Mouse (Mus musculus): Measurements from ENCODE around the gene Cldn15. TPM values are rescaled to one million over a fixed set of nuclear protein-coding genes. Genes with fewer than 3 reads are reported as not detected.
A peak's percentile ranks its signal among the peaks of the same experiment; 100 is the strongest.
"Not testable (repeated sequence)": the region's sequence is repeated elsewhere in the genome, so short reads cannot be mapped to it uniquely, and the experiment has no call there.

Gene Cldn15
- total RNA-seq (2017): 1.7 to 5.1 TPM (median 1.8 TPM) in 3 replicates

DNA sequence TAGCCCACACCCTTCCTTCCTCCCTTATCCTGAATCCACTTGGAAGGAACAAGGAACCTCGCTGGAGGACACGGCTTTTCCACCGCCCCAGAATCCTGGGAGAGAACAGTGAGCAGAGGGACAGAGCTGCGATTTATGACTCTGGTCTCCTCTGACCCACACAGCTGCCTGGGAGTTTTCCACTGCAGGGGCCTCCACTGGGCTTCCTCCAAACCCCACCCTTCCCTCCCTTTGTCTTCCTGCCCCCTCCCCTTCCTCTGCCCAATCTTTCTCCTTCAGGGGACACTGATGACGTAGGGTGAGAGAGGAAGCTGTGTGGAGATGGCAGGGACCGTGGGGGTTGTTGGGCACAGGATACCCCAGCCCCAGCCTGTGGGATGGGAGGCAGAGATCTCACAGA, at the start of gene Cldn15:
Gene Cldn15 (plus strand): TSS at position 286 of the 400 bp plus-strand sequence.
- ATAC-seq (replicated peaks; ENCODE audit: insufficient number of reproducible peaks, low FRiP score, low TSS enrichment, poor library complexity, severe bottlenecking): no peak

DNA sequence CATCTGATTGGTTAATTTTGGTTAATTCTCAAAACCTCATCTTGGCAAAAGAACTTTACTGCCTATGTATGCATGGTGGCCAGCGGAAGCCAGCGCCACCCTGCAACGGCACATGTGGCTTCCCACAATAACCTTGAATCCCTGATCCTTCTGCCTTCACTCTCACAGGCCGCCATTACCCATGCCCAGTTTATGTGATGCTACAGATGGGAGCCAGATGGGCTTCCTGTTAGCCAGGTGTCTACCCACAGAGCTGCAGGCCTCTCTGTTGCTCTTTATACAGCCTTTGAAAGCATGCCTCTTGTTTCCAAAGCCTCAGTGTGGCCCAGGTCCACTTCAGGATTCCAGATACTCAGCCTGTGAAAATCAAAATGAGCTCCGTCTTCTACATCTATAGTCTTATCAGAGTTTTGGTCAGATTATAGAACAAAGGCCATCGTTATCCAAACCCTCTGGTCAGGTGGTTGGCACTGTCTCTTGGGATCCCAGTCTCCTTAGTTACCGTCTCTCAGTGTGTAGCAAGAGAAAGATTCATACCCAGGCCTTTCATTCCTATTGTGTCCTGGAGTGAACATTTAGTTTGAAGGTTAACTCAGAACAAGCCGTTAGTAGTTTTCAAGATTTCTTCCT, 48.7 kb upstream of the Cldn15 start:
- no peak for ATAC-seq (replicated peaks; ENCODE audit: insufficient number of reproducible peaks, low FRiP score, low TSS enrichment, poor library complexity, severe bottlenecking)

DNA sequence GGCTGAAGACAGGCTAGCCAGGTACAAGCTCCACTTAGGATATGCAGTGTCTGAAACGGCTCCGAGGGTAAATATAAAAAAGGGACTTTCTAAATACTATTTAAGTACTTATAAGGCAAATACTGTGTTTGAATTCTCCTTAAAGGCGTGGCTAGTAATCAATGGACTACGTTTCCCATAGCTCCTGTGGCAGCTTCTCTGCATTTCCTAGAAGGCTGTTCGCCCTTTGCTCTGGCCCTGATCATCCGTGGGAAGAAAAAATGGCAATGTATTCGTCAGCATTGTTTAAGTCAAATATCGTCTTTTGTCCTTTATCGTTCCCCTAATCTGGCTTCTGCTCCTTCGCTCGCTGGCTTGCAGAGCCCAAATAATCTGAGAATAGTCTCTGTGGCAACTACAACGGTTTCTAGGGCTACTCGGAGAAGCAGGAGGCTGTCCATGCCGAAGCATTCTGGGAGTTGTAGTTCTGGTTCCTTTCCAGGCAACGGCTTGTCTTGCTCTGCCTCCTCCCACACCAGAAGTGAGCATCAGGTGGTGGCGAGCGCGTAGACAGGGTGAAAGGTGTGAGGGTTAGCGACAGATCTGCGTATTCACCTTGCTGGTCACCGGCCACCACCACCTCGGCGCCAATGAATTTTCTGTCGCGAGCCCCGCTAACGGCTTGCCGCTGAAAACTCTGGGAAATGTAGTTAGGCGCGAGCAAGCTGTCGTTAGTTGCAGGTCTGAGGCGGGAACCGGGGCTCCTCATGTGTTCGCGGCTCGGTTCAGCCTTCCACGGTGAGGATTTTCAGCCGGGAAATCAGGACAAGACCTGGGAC, 47.6 kb upstream of the Cldn15 start:
- ATAC-seq (replicated peaks; ENCODE audit: insufficient number of reproducible peaks, low FRiP score, low TSS enrichment, poor library complexity, severe bottlenecking): peak; percentile 89

DNA sequence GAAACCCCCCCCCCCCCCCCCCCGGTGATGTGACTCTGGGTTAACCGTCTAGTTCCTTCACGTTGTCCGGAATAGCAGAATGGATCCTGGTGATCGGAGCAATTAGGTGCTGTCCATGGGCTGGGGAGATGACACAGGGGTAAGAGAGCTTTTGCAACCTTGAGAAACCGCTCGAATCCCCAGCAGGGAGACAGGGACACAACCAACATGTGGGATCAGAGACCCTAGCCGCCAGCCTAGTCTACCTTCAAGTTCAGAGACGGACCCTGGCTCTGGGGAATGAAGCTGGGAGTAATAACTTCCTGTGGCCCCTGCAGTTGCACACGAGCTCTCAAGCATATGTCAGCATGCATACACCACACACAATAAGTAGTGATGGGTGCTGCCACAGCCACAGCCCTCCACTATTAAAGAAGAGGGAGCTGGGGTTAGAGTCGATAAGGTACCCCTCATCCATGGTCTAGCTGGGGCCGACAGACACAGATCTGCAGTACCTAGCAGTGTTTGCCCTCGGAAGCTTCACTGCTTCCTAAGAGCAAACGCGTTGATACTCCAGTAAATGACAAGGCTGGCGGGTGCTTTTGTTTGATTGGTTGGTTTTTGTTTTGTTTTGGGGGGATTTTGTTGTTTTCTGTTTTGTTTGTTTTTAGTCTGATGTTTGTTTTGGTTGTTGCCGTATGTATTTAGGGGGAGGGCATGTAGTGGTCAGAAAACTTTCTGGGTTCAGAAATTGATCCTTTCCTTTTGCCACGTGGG, 46.7 kb upstream of the Cldn15 start:
- no peak for ATAC-seq (replicated peaks; ENCODE audit: insufficient number of reproducible peaks, low FRiP score, low TSS enrichment, poor library complexity, severe bottlenecking)

DNA sequence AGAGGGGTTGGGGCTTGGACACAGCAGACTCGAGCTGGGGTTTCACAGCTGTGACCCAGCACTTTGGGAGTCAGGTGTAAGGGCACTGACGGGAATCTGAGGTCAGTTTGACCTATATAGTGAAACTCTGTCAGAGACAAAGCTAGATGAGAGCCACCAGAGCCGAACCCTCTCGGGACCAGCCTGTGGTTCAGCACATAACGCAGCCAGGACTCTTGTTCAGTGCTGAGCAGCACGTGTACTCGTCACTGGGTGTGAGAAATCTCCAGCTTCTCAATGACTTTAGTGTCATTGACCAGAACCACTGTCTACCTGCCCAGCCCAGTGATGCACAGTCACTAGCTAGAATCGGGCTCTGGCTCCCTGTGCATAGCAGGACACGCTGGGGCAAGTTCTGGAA, 43.6 kb upstream of the Cldn15 start:
- ATAC-seq (replicated peaks; ENCODE audit: insufficient number of reproducible peaks, low FRiP score, low TSS enrichment, poor library complexity, severe bottlenecking): no peak

DNA sequence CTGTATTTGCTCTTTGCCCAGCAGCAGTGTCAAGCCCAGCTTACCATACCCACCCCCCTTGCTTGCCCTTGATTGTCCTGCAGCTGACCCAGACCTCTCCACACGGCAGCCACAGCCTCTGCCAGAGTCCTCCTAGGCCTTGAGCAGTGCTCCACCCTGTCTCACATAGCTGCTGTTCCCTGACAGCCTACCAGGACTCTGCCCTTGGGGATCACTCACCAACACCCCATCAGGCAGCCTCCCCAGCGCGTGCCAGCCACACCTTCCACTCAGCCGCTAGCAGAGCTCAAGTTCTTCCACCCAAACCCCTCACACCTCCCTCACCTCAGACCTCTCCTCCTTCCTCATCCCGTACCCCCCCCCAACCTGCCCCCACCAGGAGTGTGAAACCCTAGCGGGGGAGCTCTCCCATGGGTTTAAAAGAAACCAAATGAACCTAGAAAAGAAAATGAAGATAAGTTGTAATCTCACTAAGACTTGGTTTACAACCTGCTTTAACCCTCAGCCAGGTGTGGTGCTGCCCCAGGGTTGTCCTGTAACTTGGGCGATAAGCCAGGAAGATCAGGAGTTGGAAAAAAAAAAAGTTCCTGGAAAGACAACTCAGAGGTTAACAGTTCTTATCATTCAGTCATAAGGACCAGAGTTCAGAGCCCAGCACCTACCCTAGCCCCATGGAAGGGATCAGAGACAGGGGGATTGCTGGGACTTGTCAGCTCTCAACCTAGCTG, 42.5 kb upstream of the Cldn15 start:
- no peak for ATAC-seq (replicated peaks; ENCODE audit: insufficient number of reproducible peaks, low FRiP score, low TSS enrichment, poor library complexity, severe bottlenecking)

DNA sequence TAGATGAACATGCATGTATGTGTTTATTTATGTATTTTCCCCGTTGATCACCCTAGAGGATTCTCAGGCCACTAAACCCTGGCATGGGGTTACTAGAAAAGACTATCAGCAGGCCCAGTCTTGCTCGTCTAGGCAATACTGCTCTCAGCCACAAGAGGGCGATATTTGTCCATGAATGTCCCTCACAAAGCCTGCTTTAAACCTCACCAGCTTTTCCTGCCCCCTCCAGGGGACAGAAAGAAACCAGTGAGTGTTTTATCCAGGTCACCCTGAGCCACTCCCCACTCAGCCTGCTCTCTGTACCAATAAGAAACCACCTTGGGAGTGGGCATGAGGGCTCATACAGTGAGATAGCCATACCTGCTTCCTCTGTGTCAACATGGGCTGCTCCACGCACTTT, 37.3 kb upstream of the Cldn15 start:
- peak; percentile 84 for ATAC-seq (replicated peaks; ENCODE audit: insufficient number of reproducible peaks, low FRiP score, low TSS enrichment, poor library complexity, severe bottlenecking)

DNA sequence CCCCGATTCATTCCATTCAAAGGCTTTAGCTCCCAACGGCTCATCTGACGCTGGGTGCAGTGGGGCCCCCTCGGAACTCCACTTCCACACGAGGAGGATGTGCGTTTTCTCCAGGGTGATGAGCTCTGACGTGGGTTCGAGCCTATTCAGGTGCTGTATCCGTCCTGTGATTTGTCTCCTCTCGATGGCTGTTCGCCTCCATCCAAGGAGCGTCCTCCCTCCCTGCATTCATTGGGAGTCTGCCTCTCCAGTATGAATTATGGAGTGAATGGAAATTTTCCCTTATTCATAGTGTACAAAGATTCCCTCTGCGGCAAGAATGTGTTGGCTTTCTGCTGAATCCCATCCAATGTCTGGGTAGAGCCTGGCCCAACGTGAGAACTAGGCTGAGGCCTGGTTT, 34.5 kb upstream of the Cldn15 start:
- no peak for ATAC-seq (replicated peaks; ENCODE audit: insufficient number of reproducible peaks, low FRiP score, low TSS enrichment, poor library complexity, severe bottlenecking)

DNA sequence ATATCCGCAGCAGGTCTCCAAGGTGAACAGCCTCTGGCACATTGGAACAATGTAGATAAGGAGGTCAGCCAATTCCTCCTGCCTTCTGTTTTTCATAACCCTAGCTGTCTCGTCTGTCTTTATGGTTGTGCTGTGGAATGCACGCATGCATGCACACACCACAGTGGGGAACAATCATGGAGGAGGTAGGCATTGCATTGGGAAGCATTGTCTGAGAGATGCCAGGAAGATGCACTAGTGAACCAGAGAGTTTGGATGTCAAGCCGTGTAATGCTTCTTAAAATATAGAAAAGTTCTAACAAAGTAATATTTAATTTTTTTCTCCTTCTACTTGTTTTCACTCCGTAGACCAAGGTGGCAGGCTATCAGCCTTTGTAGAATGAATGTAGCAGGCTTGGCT, 33.5 kb upstream of the Cldn15 start:
- ATAC-seq (replicated peaks; ENCODE audit: insufficient number of reproducible peaks, low FRiP score, low TSS enrichment, poor library complexity, severe bottlenecking): no peak

DNA sequence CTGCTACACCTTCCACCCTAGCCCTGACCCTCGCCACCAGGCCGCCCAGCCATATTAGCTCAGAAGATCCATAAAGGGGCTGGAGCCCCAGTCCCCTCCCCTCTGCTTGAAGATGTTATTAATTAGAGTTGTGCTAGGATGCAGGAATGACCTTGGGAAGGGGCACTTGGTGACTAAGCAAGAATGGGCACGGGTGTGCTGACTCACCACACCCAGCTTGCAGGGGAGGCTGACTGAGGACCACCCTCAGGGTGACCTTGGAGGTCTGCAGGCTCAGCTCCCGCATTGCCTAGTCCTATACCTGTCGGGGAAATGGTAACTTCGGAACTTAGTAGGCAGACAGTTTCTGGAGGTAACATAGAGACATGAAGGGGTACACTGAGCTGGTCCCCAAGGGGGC, 32.5 kb upstream of the Cldn15 start:
- ATAC-seq (replicated peaks; ENCODE audit: insufficient number of reproducible peaks, low FRiP score, low TSS enrichment, poor library complexity, severe bottlenecking): no peak

DNA sequence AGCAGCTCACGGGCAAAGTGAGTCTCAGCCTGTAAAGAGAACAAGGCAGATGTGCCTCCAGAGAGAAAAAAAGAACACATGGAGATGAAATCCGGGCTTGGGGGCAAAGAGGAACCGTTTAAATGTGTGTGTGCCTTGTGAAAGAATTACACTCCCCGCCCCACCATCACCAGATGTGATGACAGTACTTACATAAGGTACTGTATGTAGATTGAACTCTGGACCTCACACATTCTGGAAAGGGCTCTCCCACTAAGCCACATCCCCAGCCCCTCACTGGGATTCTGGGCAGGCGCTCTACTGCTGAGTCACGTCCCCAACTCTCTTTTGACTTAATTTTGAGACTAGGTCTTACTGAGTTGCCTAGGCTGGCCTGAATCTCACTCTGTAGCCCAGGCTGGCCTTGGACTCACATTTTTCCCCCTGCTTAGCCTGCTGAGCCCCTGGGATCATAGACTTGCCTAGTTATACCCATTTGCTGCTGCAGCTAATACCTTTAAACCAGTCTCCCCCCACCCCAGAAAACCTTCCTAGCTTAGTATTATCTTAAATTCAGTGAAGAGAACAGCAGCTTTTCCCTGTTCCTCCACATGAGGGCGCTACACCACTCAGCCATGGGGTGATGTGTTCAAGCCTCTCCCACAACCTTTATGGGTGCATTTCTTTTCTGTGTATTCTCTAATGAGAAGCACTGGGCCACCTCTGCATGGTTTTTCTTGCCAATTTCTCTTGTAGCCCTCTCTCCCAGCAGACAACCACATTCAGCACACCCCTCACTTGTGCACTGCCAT, 30.3 kb upstream of the Cldn15 start:
- 0 out of 2 replicates have a peak, but pooled peaks have one; percentile 51 for ATAC-seq (replicated peaks; ENCODE audit: insufficient number of reproducible peaks, low FRiP score, low TSS enrichment, poor library complexity, severe bottlenecking)

DNA sequence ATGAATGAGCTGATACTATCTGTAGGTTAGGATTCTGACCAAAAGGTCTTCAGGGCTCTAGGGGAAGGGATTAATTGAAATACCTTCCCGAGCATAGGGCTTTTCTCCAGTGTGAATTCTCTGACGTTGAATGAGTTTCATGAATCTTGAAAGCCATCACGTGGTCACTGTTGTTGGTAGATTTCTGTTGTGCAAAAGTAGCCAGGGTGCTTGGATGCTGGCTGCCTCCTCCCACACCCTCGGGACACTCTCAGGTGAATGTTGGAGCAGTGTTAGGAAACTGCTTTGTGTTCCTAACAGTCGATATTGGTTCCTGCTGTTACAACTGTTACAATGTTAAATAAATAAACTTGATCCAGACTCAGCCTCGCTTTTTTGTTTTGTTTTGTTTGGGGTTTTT, 29.7 kb upstream of the Cldn15 start:
- ATAC-seq (replicated peaks; ENCODE audit: insufficient number of reproducible peaks, low FRiP score, low TSS enrichment, poor library complexity, severe bottlenecking): no peak

DNA sequence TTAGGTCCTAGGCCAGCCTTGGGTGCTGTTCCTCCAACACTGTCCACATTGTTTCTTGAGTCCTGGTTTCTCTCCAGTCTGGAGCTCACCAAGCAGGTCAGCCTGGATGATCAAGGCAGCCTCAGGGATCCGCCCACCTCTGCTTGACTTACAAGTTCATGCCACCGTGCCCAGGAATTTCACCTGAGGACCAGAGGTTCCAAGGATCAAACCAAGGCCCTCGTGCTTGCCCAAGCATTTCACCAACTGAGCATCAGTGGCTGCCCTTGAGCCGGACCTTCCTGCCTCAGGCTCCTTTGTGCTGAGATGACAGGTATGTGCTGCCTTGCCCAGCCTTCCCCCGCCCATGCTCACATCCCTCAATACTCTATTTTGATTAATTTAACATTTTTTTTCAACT, 28.8 kb upstream of the Cldn15 start:
- no peak for ATAC-seq (replicated peaks; ENCODE audit: insufficient number of reproducible peaks, low FRiP score, low TSS enrichment, poor library complexity, severe bottlenecking)

DNA sequence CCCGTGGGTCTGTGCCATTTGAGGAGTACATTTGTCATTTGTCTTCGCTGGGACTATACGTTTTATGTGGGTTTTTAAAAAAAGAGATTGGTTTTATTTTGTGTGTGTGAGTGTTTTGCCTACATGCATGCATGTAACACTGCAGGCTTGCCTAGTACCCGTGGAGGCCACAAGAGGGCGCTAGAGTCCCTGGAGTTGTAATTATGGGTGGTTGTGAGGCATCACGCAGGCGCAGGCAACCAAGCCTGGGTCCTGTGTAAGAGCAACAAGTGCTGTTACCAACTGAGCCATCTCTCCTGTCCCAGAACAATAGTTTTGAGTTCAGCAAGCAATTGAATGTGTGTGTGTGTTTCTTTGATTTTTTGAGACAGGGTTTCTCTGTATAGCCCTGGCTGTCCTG, 27.1 kb upstream of the Cldn15 start:
- ATAC-seq (replicated peaks; ENCODE audit: insufficient number of reproducible peaks, low FRiP score, low TSS enrichment, poor library complexity, severe bottlenecking): no peak

DNA sequence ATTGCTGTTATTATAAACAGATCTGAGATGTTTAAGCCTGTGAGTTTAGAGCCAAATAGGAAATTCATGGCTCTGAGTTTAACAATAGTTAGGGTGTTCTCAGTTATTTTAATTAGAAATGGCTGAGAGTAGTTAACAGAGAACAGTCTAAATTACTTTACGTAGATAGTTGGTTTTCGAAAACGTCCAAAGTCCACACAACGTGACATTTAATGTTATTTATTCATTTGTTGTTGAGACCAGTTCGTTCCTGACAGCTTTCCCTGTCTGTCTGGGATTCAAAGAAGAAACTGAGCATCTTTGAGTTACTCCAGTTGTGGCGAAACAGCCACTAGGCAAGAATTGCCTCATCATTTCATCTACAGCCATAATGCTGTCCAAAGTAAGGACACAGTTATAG, 26.4 kb upstream of the Cldn15 start:
- ATAC-seq (replicated peaks; ENCODE audit: insufficient number of reproducible peaks, low FRiP score, low TSS enrichment, poor library complexity, severe bottlenecking): not testable (repeated sequence)

DNA sequence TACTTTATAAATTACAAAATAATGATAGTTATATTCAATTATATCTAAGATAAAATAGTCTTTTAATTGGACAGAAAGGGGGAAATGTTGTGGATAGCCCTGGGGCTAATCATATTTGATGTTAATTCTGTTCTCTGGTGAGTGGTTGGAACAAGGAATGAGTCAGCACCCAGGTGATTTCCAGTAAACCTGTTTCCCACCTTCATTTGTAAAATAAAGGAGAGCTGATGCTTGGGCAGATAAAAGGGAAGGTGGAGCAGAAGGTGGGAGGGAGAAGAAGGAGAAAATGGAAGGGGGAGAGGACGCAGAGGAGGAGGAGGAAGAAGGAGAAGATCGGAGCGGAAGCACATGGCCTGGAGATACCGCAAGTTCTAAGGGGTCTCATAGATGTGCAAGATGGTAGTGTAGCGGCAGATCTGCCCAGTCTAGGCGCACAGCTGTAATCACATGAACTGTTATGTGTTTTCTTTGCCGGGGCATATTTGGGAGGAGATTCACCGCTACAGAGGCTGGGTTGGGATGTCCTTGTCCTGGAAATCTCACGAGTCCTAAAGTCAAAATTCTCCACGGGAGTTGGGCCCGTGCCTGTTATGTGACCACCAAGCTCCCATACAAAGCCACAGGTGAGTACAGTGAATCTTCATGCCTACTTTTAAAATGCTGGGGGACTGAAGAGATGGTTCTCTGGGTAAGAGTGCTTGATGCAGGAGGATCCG, 25.4 kb upstream of the Cldn15 start:
- ATAC-seq (replicated peaks; ENCODE audit: insufficient number of reproducible peaks, low FRiP score, low TSS enrichment, poor library complexity, severe bottlenecking): no peak

DNA sequence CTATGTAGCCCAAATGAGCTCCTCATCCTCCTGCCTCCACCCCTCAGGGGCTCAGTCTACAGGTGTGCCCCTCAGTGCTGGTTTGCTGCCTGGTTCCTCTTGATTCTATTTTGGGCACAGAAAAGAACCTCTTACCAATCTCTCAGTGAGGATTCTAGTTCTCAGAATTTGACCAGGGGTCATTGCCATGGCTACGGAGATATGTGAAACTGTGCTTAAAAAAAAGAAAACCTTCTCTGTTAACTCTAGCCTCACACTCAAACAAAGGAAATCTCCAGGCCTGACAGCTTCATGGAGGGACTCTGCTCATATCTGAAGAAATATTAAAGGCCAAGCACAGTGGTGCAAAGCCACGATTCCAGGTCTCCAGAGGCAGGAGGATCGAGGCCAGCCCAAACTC, 23.6 kb upstream of the Cldn15 start:
- ATAC-seq (replicated peaks; ENCODE audit: insufficient number of reproducible peaks, low FRiP score, low TSS enrichment, poor library complexity, severe bottlenecking): no peak

DNA sequence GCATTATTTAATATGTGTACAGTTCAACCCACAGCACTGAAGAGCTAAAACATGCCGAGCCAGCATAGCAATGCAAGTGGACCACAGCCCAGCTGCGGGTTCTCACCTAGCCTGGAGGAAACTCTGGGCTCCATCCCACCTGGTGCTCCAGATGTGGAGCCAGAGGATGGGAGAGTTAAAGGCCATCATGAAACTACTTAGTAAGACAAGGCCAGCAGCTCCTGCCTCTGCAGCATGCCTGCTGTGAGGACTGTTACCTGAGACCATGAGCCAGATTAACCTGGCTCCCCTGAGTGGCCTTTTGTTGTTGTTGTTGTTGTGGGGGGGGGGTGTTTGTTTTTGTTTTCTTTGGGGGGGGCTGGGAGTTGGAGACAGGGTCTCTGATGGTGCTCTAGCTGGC, 23.0 kb upstream of the Cldn15 start:
- ATAC-seq (replicated peaks; ENCODE audit: insufficient number of reproducible peaks, low FRiP score, low TSS enrichment, poor library complexity, severe bottlenecking): no peak

Data from monocyte, adult 5-6 weeks (primary cell).